In the genomic region with DNA sequence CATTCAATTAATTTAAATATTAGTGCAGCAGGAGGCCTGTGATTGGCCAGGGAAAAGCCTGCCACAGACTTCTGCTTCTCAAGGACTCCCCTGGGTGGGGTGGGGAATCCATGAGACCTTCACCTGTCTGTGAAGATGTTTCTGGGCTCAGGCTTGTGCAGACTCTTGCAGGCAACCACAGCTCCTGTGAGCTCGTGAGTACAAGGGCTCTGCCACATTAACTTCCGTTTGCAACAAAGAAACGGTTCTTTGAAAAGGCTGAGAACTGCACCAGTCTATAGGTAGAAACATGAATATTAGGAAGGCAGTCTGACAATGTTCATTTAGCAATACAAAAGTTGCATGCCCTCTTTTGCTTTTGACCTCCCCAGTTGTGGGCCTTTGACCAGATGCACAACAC, we compare ENCODE assay signal across 27 mouse cellular contexts. TPM values are rescaled to one million over a fixed set of nuclear protein-coding genes. Genes with fewer than 3 reads are reported as not detected.
DNase-seq lines count a peak whose midpoint lies in the region; ATAC-seq lines count a peak whose summit lies in the region.
"Had no signal": no experiment of that assay in that cellular context is flagged by ENCODE, and none has a peak within 500 bp of the region (broad histone marks: within the 10 kb centered on the region; RNA-seq: fewer than 3 reads in every experiment).

No protein-coding gene starts in this region.

- H3K4me2 ChIP-seq in forebrain, embryonic 13.5 days, result no peak overlapping the region
- H3K4me2 ChIP-seq: heart, embryonic 12.5 days; heart, embryonic 15.5 days; hindbrain, embryonic 13.5 days had no signal

- H3K9ac ChIP-seq in forebrain, embryonic 13.5 days, result no peak overlapping the region
- H3K9ac ChIP-seq: heart, embryonic 12.5 days; heart, embryonic 15.5 days; hindbrain, embryonic 13.5 days had no signal

- no peaks in the 10 kb centered on the region for H3K36me3 ChIP-seq in forebrain, embryonic 13.5 days (ENCODE audit: poor library complexity, severe bottlenecking)
- H3K36me3 ChIP-seq: forebrain, embryonic 10.5 days; heart, embryonic 12.5 days; heart, embryonic 15.5 days; hindbrain, embryonic 10.5 days; hindbrain, embryonic 13.5 days had no signal

- WGBS in forebrain, embryonic 13.5 days, result 85% methylated on average over 3 of the region's 3 CpGs

- peak; percentile 40 for DNase-seq in testis, postnatal 14 days (ENCODE audit: low spot score)
- DNase-seq in testis, postnatal 10 days (ENCODE audit: low spot score), result no peak
- peak; percentile 37 for DNase-seq in thymus, postnatal 14 days
- no peak for DNase-seq in thymus, postnatal 4 days
- peak; percentile 63 for DNase-seq in induced T-regulatory cell, adult 2 months (ENCODE audit: low read depth)
- DNase-seq: adrenal gland, postnatal 10 days; adrenal gland, postnatal 36 days; cerebellum, adult 18-20 months; cerebellum, adult 9-10 months; cerebellum, postnatal 14 days; gastrocnemius, postnatal 25 days; heart, adult 18-20 months; heart, postnatal 10 days; heart, postnatal 36 days had no signal

- no peak overlapping the region for H3K27ac ChIP-seq in forebrain, embryonic 13.5 days
- H3K27ac ChIP-seq: forebrain, embryonic 10.5 days; heart, embryonic 15.5 days; hindbrain, embryonic 10.5 days; hindbrain, embryonic 13.5 days had no signal

- H3K9me3 ChIP-seq in forebrain, embryonic 13.5 days (replicated peaks), result 0 out of 2 replicates have a peak, but pooled peaks cover 3% of the 10 kb centered on the region
- H3K9me3 ChIP-seq: forebrain, embryonic 10.5 days; heart, embryonic 15.5 days; hindbrain, embryonic 13.5 days had no signal

- H3K27me3 ChIP-seq in forebrain, embryonic 13.5 days, result no peaks in the 10 kb centered on the region
- H3K27me3 ChIP-seq: heart, embryonic 15.5 days; hindbrain, embryonic 13.5 days had no signal

- no peak for ATAC-seq in forebrain, embryonic 13.5 days
- ATAC-seq: activated CD4-positive, CD25-positive, alpha-beta regulatory T cell, adult 4 months; hindbrain, embryonic 16.5 days; inflammation-experienced regulatory T-cells, adult 6 months had no signal

- peaks cover 1% of the 10 kb centered on the region; the same call in 1 of the 2 replicates for H3K4me1 ChIP-seq in forebrain, embryonic 13.5 days
- H3K4me1 ChIP-seq: heart, embryonic 12.5 days; heart, embryonic 15.5 days; hindbrain, embryonic 13.5 days had no signal

- no peak overlapping the region for H3K4me3 ChIP-seq in forebrain, embryonic 13.5 days
- H3K4me3 ChIP-seq: forebrain, embryonic 10.5 days; heart, embryonic 12.5 days; heart, embryonic 15.5 days; hindbrain, embryonic 10.5 days; hindbrain, embryonic 13.5 days had no signal

RNA-seq across cellular contexts. Expression of a gene that starts 8.6 kb away (rescaled TPM):
- polyA plus RNA-seq in forebrain, embryonic 13.5 days (2015; fragmentation: Nextera tagmentation; extraction: Ambion mirVana), result 4.9 and 5.0 TPM in 2 replicates

RNA-seq across cellular contexts. Expression of a gene that starts 13.7 kb away (rescaled TPM):
- not detected in 2 replicates for polyA plus RNA-seq in forebrain, embryonic 13.5 days (2015; fragmentation: Nextera tagmentation; extraction: Ambion mirVana)
- polyA plus RNA-seq: C2C12; embryonic facial prominence, embryonic 11.5 days; forebrain, embryonic 10.5 days; forebrain, embryonic 14.5 days; gonadal fat pad, adult 2 months; heart, embryonic 12.5 days; hindbrain, embryonic 10.5 days; hindbrain, embryonic 13.5 days; hindbrain, embryonic 16.5 days had no signal

RNA-seq across cellular contexts. Expression of a gene that starts 31.9 kb away (rescaled TPM):
- 31.2 and 38.8 TPM in 2 replicates for polyA plus RNA-seq in forebrain, embryonic 13.5 days (2015; fragmentation: Nextera tagmentation; extraction: Ambion mirVana)

RNA-seq across cellular contexts. Expression of a gene that starts 49.2 kb away (rescaled TPM):
- 1,184 and 1,248 TPM in 2 replicates for polyA plus RNA-seq in forebrain, embryonic 13.5 days (2015; fragmentation: Nextera tagmentation; extraction: Ambion mirVana)

RNA-seq across cellular contexts. Expression of a gene that starts 54.8 kb away (rescaled TPM):
- not detected in 2 replicates for polyA plus RNA-seq in forebrain, embryonic 13.5 days (2015; fragmentation: Nextera tagmentation; extraction: Ambion mirVana)
- polyA plus RNA-seq: activated CD4-positive, CD25-positive, alpha-beta regulatory T cell, adult 4 months; forebrain, embryonic 10.5 days; forebrain, embryonic 14.5 days; hindbrain, embryonic 16.5 days; inflammation-experienced regulatory T-cells, adult 6 months had no signal

Comparison
In these comparisons a context has a peak if more than half of its experiments do, and no peak if none do; other contexts are left out.
1. DNase-seq: peak in testis, postnatal 14 days (single experiment), thymus, postnatal 14 days (single experiment) and induced T-regulatory cell, adult 2 months (single experiment); none in testis, postnatal 10 days (single experiment) and thymus, postnatal 4 days (single experiment).